Mouse (Mus musculus): Measurements from ENCODE around the gene Ddx60.
A peak's percentile ranks its signal among the peaks of the same experiment; 100 is the strongest.
"Not testable (repeated sequence)": the region's sequence is repeated elsewhere in the genome, so short reads cannot be mapped to it uniquely, and the experiment has no call there.

Ddx60 gene

DNA sequence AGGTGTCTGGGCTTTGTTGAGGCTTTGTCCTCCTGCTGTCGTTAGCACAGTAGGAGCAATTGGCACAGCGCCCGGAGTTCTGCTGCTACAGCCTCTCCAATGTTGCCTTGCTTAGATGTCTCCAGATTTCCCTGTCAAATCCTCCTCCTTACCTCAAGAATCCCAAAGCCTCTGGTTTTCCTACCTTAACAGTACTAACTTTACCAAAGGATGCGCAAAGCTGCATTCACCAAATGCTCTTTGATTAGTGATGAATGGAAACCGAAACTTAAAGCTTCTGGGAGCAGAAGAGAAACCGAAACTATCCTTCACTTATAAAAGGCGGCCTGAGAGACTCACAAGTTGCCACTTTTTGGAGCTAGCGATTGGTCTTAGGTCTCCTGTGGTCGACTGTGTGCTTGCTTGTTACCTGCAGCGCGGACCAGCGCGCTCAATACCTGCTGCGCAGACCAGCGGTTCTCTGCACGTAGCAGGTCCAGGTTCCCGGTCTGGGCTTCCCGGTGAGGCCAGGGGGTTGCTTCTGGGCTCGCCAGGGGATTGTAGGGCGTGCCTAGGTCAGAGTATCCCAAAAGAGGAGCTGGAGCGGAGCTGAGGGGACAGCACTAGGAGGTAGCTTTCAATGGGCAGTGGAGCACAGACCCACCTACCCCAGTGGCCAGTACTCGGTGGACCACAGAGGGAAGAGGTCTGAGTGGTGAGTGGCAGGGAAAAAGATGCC is at the start of gene Ddx60:
Ddx60 (plus strand) TSS at position 311 of the 718 bp plus-strand sequence.
- DNase-seq (ENCODE audit: low spot score in 2 of 2) = peak; percentile 36 to 55

DNA sequence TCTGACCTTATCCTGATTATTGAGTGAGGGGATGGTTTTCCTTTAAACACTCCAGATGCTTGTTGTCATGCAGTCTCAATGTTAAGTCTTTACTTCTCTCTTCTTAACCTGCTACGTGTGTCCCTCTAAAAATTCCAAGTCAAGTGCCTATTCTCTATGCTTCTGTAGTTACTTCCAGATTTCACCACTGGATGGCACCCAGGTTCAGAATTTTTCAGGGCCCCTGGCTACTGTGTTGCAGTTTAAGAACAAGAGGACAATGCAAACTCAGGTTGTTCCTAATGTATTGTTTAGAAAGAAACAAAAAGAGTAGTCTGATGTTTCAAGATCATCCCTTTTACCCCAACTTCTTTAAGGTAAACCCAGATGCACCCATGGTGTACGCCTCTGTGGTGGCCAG is 33.8 kb upstream of the Ddx60 start:
- DNase-seq (ENCODE audit: low spot score in 2 of 2) = no peak

DNA sequence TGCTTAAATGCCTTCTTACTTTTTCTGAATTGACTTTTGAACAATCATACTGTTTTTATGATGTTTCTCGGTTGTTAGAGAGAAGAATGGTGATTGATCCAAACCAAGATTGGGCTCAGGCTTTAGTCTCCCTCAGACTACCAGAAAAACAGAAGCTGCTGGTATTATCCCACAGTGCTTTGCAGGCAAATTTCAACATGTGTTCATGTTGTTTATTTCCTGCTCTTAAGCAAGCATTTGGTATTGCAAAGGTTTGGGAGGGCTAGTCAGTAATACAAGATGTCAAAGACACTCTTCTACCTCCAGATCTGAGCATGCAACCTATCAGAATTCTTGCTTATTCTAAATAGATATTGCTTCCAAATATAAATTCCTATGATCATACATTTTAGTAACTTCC is 31.1 kb upstream of the Ddx60 start:
- DNase-seq (ENCODE audit: low spot score in 2 of 2) = no peak

DNA sequence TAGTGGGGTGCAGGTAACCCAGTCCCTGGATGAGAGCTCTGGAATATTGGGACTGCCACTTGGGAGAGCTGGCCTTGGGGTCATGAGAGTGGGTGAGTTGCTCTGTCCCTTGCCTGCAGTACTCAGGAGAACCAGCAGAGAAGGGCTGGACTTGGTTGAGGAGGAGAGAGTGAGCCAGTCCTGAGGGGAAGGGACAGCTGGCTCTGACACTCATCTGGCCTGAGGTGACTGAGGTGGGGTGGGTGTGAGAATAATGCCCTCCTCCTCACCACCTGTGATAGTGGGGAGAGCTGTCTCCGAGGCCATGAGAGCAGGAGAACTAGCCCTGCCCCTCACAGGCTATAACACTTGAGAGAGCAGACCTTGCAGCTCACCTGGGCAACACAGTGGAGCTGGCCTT is 30.5 kb upstream of the Ddx60 start:
- DNase-seq (ENCODE audit: low spot score in 2 of 2) = no peak

DNA sequence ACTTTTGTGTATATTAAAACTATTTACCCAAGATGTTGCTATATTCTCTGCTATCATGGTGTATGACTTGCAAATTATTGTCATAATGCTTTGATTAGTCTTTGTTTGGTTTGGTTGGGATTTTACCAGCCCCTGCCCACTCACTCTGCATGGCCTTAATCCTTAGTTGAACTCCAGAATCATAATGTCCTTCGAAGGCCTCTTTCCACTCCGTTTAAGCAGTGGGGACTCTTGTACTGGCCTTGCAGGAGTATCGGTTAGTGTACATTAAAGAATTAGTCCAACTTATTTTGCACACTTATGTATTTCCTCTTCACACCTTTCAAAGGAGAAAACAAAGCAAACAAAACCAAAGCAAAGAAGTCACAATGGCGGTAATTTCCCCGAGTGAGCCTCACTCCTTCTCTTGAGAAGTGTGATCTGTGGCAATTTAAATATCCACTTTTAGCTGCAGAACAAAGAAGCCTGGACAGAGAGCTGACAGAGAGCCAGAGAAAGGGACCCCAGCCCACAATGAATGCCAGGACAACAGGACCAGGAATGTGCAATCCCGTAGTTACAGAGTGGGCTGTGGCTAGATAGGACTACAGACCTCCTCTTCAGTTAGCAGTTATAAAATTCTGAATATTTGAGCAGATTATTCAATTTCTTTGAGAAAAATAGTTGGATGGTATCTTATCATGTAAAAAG is 26.7 kb upstream of the Ddx60 start:
- no peak for DNase-seq (ENCODE audit: low spot score in 2 of 2)

DNA sequence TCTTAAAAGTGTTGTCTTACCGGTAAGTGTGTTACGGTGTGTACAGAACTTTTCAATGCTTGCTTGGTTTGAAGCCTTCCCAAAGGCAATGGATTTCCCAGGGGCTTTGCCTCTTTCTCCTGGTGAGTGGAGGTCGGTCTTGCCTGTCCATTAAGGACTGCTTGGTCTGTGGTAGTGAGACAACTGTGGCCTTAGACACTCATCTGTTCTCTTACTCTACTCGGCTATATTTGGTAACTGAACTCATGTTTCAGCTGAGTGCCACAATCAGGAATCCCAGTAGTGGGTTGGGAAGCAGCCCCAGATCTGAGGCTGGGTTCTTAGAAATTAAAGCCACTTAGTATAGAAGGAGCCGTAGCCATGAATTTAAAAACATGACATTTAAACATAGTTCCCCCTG is 25.4 kb upstream of the Ddx60 start, which contains the start of gene Palld:
Palld (minus strand) TSS at position 170 of the 400 bp plus-strand sequence.
- DNase-seq (ENCODE audit: low spot score in 2 of 2) = no peak

DNA sequence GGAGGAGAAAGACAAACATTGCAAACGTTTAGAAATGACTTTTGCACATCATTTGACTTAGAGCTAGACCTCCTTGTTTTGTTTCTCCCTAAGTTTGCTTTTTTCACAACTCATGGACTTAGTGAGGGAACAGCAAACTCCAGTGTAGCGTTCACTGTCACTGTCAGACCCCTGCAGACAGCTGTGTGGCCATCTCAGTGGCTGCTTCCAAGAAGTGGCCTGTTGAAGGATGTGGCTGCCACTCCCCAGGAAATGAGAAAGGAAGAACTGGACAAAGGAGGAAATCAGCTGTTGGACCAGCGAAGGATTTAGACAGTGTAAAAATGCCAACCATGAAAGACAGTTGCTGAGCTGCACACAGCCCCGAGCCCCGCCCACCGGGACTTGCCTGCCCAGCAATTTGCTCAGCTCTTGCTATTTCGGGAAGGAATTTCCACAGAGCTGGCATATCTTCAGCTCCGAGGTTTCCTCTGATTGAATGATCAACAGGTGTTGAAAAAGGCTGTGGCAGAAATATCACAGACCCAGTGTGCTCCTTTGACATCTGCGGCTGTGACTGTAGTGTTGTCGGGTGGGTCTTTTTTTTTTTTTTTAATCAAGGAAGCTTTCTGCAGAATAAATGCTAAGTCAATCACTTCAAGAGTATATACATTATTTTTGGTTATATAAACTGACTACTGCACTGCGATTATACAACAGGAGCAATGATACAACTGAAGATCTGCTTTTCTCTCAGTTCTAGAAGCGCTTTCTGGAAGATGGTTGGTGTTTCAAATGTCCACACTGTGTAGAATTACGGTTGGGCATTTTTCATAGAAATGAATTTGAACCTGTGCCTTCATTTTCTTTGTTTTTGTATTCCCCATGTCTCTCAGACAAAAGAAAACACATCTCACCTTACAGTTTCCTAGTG is 19.3 kb upstream of the Ddx60 start:
- no peak for DNase-seq (ENCODE audit: low spot score in 2 of 2)

DNA sequence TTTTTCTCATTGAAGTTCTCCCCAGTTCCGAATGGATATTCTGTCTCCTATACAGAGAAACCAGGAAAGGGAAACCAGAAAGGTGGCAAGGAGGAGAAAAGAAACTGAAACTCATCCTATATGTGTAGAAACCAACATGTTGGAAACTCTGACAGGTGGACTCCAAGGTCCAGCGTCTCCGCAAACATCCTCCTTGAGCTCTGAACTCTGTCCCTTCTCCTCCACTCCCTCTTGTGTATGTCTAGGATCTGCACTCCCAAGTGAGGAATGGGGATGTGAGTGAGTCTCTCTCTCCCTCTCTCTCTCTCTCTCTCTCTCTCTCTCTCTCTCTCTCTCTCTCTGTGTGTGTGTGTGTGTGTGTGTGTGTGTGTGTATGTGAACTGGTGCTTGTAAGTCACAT is 18.6 kb upstream of the Ddx60 start:
- DNase-seq (ENCODE audit: low spot score in 2 of 2) = no peak

DNA sequence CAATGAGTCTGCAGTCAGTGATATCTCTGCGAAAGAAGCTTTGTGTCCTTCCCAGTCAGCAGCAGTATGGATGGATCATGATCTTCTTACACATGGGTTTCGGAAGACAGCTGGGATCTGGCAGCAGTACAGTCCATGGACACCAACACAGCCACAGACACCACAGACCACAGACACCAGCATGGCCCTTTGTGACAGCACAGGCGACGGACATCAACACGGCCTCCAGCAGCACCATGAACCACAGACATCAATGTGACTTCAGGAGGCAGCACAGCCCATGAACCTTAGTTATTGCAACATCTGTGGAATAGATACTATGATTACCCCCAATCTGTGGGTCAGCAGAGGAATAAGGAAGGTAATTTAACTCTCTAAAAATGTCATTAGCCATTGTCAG is 15.1 kb upstream of the Ddx60 start:
- no peak for DNase-seq (ENCODE audit: low spot score in 2 of 2)

DNA sequence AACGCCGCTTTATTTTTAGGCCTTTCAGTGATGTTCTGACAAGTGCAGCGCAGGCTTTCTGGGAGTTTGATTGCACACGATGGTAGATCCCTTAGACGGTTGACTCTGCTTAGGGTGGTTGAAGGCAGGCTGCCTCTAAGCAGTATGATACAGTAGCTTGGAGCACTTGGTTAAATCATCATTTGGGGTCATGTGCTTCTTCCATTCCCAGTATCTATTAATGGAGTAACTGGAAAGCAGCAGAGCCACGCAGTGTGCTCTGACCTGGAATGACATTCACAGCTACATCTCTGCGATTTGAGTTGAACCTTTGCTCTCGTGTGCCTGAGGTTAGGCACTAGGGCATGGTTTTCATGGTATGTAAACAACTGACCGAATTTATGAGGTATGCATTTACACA is 13.9 kb upstream of the Ddx60 start:
- no peak for DNase-seq (ENCODE audit: low spot score in 2 of 2)

DNA sequence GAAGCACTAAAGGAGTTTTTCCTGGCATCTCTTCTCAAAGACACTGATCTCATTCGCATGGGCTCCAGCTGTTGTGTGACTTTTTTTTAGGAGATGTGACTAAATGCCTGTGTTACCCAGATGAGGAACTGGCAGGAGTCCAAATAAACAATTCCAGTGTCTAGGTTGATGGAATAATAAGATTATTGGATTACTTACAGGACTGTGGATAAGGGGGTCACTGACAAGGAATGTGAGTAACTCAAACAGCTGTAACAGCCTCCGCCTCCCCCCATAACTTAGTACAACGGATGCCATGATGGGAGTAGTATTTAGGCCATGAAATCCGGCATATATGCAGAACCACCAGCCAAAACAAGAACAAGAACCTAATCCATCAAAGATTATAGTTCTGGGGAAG is 10.6 kb upstream of the Ddx60 start:
- no peak for DNase-seq (ENCODE audit: low spot score in 2 of 2)

DNA sequence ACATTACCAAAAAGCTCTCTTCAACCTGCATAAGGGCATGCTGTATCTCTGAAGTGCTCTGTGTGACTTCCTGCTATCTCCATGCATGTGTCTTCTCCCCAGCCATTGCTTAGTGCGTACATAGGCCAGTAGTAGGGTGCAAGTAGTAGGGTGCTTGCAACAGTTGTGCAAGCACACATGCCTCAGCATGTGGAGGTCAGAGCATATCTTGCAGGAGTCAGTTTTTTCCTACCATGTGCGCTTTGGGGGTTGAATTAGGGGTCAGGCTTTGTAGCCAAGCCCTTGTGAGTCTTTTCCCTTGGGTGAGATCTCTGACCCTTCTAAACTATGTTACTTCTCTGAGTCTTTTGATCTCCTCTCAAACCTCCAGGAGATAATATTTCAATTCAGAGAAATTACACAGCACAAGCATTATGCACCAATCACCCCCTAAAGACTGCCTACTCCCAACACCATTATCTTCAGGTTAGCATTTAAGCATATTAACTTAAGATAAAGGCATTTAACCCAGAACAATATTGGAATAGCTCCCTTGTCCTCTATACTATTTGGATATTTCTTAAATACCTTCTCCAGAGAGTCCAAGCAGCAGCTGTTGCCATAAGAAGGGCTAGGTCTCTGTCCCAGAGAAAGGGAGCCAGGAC is 8.6 kb upstream of the Ddx60 start:
- no peak for DNase-seq (ENCODE audit: low spot score in 2 of 2)

DNA sequence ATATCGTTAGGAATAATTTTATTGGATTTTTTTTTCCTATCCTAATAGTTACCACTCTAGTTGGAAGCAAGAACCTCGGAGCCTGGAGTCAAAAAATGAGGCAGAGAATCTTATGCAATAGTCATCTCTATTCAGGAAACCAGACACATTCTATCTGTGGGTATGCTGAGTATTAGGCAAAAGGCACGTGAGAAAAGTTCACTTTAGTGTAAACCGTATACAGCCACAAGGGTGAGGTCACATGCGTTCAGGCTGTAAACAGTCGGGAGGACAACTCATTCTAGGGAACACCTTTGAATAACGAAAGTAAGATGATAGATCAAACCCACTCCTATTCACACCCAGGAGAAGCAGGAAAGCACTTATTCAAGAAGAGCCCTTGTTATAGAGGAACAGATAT is 7.5 kb upstream of the Ddx60 start:
- no peak for DNase-seq (ENCODE audit: low spot score in 2 of 2)

DNA sequence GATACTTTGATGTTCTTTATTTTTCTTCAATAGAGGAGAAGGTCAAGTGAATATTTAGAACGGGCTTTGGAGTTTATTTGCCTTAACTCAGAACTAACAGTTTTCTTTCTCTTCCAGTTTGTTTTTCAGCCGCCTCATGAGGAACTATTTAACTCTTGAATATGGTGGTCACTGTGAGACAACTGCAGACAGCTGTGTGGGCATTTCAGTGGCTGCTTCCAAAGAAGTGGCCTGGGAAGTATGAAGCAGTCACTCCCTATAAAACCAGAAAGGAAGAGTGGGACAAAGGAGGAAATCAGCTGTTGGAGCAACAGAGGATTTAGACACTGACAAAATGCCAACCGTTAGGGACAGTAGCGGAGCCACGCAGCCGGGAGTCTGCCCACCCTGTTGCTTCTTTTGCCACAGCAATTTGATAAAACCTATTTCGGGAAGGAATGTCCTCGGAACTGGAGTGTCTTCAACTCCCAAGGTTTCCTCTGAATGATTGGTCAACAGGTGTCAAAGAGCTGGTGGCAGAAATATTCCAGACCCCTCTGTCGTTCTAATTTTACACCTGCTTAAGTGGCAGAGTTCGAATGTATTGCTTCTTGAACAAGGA is 6.3 kb upstream of the Ddx60 start:
- no peak for DNase-seq (ENCODE audit: low spot score in 2 of 2)

DNA sequence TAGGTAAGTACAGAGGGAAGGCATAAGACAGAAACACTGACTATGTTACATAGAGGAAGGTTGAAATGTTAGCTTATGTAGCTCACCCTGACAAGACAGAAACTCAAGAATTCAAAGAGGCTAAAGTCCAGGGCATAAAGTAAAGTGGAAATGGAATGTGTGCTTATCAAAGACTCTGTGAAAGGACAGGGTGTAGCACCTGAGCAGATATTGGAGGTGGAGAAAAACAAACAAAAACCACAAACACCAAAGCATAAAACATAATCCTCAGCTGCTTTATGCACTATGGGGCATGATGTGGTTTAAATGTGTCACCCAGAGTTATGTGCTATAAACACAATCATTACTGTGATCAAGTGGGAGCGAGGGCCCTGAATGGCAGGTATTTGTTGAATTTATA is 3.4 kb upstream of the Ddx60 start:
- DNase-seq (ENCODE audit: low spot score in 2 of 2) = no peak

DNA sequence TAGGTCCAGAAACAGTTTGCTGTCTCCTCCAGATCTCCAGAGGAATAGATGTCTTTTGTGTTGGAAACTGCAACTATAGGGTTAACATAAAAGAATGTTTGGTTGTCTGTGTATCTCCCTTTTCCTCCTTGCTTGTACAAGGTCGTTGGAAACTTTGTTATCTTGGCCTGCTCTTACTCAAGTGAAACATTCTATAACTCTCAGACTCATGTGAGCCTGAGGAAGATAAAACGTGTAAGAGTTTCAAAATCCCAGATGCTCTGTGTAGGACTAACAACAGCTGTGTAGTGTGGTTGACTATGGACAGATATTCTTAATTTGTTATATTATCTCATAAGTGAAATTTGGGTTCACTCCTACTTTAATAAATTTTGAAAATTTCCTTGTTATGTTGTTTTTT is 5.4 kb downstream of the Ddx60 start:
- no peak for DNase-seq (ENCODE audit: low spot score in 2 of 2)

DNA sequence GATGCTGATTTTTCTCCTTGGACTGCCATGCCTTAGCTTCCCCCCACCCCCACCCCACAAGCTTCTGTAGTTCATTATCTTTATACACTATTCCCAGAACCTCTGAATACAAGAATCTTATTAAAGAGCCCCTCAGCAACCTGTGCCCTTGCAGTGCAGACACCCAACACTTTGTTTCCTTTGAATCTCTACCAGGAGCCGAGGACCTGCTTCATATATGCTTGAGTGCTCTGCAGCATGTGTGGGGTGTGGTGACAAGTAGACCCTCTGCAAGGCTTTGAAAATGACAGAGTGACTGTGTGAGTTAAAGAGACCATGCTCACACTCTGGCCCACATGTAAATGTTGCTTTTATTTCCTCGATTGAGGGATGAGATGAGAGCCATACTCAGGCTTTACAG is 9.7 kb downstream of the Ddx60 start:
- DNase-seq (ENCODE audit: low spot score in 2 of 2) = no peak

DNA sequence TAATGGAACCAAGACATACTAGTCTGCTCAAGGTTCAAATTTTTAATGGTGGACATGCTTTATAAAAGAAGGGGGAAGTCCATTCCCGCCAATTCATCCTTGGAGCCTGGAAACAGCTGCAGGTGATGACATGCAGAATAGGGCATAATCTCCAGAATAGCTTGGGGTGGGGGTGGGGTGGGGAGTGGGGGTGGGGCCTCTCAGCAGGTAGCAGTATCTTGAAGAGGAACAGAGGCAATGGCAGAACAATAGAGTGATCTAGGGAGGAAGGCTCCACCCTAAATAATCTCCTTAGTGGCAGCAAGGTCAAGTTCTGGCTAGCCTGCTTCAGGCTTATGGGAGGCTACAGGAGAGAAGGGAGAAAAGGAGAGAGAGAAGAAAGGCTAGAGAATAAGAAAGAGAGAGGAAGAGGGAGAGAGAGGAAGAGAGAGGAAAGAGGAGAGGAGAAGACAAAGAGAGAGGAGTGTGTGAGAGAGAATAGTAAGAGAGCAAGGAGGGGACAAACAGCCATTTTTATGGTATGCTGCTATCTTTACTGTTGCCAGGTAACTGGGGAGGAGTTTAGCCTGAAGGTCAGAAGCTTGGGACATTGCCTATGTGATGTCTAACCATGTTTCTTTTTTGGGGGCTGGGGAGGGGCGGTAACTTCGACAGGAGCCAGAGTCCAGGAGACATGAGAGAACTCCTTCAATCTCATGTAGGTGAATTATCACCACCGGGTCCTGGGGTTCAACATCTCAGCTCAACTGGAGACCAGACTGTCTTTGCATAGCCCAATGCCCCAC is 36.9 kb downstream of the Ddx60 start:
- not testable (repeated sequence) for DNase-seq (ENCODE audit: low spot score in 2 of 2)

DNA sequence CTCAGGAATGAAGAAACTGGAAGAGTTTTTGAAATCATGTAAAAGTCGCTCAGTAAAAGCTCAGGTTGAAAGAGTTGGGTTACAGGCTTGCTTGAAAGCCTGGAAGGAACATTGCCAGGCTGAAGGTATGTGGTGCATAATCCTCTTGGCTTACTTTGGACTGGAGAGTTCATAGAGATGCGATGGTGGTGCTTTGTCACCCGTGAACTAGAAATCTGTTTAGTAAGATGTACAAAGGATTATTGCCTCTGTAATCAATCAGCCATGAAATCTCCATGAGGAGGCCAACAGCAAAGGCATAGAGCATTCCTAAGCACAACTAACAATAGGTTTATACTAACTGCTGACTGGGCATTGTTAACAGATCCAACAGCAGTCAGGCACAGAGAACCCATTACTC is 41.7 kb downstream of the Ddx60 start:
- no peak for DNase-seq (ENCODE audit: low spot score in 2 of 2)

DNA sequence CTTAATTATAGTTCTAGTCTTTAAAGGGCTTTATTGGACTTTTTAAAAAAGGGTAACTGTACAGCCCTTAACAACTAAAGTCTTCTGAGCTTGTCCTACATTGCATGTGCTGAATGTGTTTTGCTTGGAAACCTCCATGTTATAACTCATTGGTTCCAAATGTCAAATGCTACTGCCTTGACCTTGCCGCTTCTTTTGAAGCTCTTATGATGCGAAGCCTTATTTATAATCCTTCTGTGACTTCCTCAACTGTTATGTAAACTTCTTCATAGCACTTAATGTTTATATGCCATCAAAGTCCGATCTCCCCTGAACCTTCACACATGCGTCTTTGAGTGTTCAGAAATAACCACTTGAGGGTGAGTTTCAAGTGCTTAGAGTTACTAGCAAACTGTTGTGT is 57.1 kb downstream of the Ddx60 start:
- DNase-seq (ENCODE audit: low spot score in 2 of 2) = no peak

All from spleen, postnatal 36 days (tissue).